Mouse (Mus musculus) urinary bladder, adult 18-20 months (tissue): ENCODE results near the gene Aftph.

ENCODE experiments used
- DNase-seq, 2 experiments: peaks; one replicate each; pipeline ENCODE4 v3.0.0; 2022; ENCODE audit warnings: low spot score in 2 of 2, mixed read lengths in 2 of 2

Aftph gene

GRCm38 (mm10) chr11:20728044-20728443, 13.3 kb downstream of the Aftph start:
- no peak for DNase-seq

GRCm38 (mm10) chr11:20723572-20723971, 17.8 kb downstream of the Aftph start:
- no peak for DNase-seq

- DNase-seq = no peak
Observed at GRCm38 (mm10) chr11:20712068-20712671, 29.2 kb downstream of the Aftph start.

- DNase-seq = peak; percentile 18 to 38
Observed at GRCm38 (mm10) chr11:20691000-20691399, 50.4 kb downstream of the Aftph start.

GRCm38 (mm10) chr11:20681679-20682078, 59.7 kb downstream of the Aftph start:
- no peak for DNase-seq

GRCm38 (mm10) chr11:20680781-20681180, 60.6 kb downstream of the Aftph start:
- DNase-seq = no peak

- DNase-seq = no peak
Observed at GRCm38 (mm10) chr11:20679396-20679795, 62.0 kb downstream of the Aftph start.

- DNase-seq = no peak
Observed at GRCm38 (mm10) chr11:20672513-20672912, 68.9 kb downstream of the Aftph start.

GRCm38 (mm10) chr11:20671789-20672392, 69.5 kb downstream of the Aftph start:
- no peak for DNase-seq

- DNase-seq = no peak
Observed at GRCm38 (mm10) chr11:20664878-20665277, 76.5 kb downstream of the Aftph start.

GRCm38 (mm10) chr11:20663580-20664198, 77.7 kb downstream of the Aftph start:
- DNase-seq = no peak

GRCm38 (mm10) chr11:20662811-20663210, 78.6 kb downstream of the Aftph start:
- DNase-seq = peak in 1 of 2 experiments; percentile 20

GRCm38 (mm10) chr11:20661652-20662051, 79.7 kb downstream of the Aftph start:
- no peak for DNase-seq

GRCm38 (mm10) chr11:20660111-20661097, 81.0 kb downstream of the Aftph start:
- no peak for DNase-seq

- no peak for DNase-seq
Observed at GRCm38 (mm10) chr11:20659094-20659493, 82.3 kb downstream of the Aftph start.

GRCm38 (mm10) chr11:20656711-20657057, 84.7 kb downstream of the Aftph start:
- no peak for DNase-seq

GRCm38 (mm10) chr11:20655795-20656710, 85.3 kb downstream of the Aftph start:
- DNase-seq = no peak

- DNase-seq = no peak
Observed at GRCm38 (mm10) chr11:20651166-20651565, 90.2 kb downstream of the Aftph start.

- DNase-seq = no peak
Observed at GRCm38 (mm10) chr11:20650006-20650639, 91.3 kb downstream of the Aftph start.

GRCm38 (mm10) chr11:20649477-20649876, 91.9 kb downstream of the Aftph start:
- DNase-seq = no peak
